Mouse (Mus musculus) megakaryocyte-erythroid progenitor cell, adult 5-6 weeks (primary cell): ENCODE data around the gene Traf3ip2. TPM values are rescaled to one million over a fixed set of nuclear protein-coding genes. Genes with fewer than 3 reads are reported as not detected.

Experiments
- ATAC-seq: replicated peaks from 2 replicates; pipeline ENCODE4 v1.8.0; 2016; ENCODE audit warnings: mild to moderate bottlenecking, inconsistent platforms; ENCODE audit not compliant: severe bottlenecking, poor library complexity, low FRiP score, low TSS enrichment
- total RNA-seq, 2 experiments: library from RNA; stranded (forward) in 1 of 2; stranded (reverse) in 1 of 2; fragments of 200-1000, 215-1000 nt in 1 of 2; fragments of >200 nt in 1 of 2; fragmentation: Nextera tagmentation in 1 of 2; gene quantifications; 2 replicates each; pipeline ENCODE4 v1.2.3; 2014 to 2017

The Traf3ip2 gene
- total RNA-seq, 2 experiments from 2014 or later = 0.80 to 1.9 TPM

DNA sequence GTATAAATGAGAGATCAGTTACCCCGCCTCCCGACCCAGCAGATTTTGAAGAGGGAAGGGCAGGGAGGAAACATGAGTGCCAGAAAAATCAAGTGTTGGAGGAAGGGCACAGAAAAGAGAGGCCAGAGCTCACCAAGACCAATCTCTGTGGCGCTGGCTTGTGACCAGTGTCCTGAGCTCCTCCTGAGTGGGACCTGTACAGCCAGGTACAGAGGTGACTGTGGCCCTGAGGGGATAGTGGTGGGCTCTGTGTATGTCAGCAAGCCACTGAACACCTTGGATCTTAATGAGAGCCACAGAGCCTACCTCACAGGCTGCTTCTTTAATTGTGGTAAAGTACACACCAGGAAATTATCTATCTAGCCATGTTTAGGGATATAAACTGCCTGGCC lies 14.9 kb upstream of the Traf3ip2 start:
- ATAC-seq = no peak

DNA sequence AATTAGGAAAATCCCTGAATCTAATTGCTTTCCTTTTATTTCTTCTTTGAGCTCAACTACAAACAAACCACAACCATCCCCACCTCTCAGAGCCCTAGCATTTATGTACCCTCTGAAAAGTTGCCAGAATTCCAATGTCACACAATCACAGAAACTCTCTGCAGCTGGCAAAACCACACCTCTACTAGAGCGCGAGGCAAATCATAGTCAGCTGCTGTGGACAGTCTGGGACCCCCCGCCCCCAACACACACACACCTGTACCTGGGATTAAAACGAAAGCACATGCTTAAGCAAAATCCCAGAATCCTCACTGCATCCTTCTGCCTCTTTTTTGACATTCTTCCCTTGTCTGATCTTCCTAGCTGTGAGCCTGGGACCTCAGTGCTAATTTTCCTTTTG lies 13.1 kb upstream of the Traf3ip2 start:
- no peak for ATAC-seq

DNA sequence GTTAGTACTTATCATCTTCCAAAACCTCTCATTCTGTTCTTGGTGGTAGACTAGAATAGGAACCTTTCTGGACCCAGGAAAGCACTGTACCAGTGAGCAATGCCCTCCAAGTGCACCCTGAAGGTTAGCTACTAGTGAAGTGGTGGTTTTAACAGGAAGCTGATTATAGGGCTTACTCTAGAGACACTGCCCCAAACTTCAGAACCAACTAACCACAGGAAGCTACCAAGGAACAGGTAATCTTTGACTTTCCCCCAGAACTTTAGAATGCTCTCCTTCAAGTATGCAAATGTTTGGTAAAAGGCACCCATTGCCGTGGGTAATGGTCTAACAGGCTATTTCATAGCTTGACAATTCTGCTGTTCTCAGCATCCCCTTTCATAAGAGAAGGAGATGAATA lies 12.6 kb upstream of the Traf3ip2 start:
- no peak for ATAC-seq

DNA sequence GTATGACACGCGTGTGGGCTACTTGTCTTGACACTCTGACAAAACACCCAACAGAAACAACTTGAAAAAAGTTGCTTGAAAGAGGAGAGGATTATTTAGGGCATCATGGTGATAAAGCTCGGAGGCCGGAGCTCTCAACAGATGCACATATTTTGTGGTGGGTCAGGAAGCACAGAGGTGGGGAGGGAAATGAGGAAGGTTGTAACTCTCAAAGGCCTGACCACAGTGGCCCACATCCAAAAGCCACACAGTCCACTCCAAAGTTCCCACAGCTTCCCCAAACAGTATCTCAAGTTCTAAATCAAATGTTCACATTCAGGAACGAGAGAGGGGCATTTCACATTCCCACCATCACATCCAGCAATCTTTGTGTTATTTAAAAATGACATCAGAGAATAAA lies 11.7 kb upstream of the Traf3ip2 start:
- ATAC-seq = no peak

DNA sequence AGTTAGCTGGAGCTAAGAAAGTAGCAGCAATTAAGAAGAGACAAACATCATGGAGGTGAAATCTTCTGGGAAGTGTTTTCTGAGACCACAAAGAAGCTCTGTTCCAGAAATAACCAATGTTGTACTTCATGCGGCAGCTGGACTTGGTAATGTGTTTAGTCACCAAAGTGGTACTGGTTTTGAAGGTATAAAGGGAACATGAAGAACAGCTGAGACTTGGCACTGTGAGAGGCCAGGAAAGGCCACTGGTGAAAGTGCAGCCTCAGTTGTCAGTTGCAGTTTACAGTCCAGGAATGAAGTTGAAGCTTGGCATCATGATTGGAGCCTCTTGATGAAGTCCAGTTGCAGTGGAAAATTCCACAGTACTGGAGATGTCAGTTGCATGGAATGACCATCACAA lies 6.3 kb upstream of the Traf3ip2 start:
- ATAC-seq = no peak

DNA sequence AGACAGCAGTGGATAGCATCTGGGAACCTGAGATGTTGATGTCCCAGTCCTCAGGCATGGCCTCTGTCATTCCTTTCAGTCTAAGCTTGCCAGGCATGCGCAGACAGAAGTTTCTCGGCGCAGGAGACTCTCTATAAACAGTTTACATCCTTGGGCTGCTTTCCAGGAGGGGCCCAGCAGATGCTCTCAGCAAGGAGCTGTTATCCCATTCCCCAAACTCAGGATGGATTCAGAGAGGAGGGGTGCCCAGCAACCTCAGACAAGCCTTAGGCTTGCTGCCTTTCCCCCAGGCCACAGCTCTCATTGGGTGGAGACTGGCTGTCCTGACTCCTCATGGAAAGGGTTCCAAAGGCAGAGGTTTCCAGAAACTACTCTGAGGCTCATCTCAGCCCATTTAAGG lies 1.5 kb upstream of the Traf3ip2 start:
- no peak for ATAC-seq

DNA sequence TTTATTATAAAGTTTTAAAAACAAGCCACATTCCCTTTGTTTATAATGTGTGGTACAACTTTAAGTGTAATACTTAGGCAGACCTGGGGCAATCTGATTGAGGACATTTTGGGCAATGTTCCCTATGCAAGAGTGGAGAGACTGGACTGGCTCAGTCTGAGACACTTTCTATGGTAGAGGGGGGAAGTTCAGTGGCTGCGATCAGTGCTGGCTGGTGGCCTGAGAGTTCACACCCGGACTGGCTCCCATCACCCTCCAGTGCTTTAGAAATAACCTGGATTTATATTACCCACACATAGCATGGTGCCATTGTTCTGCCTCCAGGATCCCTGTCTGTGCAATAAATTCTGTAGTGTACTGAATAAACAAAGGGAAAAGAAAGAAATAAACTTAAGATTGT lies 603 bp upstream of the Traf3ip2 start:
- no peak for ATAC-seq

DNA sequence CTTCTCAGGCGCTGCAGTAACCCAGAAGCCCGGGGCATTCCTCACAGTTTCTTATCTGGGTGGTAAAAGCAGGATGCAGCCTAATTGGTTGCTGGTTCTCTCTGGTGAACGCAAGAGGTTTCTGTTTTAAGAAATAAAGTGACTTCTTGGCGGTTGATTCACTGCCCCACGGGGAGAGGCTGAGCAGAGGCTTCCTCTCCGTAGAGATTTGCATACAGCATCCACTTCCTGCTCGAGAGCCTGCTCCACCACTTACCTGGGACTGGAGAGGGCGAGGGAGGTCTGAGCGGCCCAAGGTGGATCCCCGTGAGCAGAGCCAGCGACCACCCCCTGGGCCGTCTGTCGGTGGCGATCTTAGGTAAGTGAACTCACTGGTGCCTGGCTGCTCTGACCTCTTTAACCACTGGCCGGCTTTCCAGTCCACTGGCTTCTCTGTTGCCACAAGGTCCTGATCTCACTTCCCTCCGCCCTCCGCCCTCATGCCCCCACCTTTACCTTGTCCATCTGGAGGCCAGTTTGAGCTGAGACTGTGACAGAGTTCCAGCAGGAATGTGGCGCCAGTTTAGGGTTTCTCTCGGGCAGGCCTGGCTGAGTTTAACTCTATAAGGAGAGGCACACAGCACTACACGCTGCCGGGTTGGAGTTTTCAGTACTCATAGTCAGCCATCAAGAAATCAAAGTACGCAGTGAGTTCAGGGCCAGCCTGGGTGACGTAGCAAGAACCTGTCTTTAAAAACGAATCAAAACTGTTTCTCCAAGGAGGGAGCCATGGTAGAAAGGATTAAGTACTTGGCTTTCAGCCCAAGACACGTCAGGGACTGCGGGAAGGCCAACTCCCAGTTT lies 476 bp downstream of the Traf3ip2 start:
- peak; percentile 82 for ATAC-seq

DNA sequence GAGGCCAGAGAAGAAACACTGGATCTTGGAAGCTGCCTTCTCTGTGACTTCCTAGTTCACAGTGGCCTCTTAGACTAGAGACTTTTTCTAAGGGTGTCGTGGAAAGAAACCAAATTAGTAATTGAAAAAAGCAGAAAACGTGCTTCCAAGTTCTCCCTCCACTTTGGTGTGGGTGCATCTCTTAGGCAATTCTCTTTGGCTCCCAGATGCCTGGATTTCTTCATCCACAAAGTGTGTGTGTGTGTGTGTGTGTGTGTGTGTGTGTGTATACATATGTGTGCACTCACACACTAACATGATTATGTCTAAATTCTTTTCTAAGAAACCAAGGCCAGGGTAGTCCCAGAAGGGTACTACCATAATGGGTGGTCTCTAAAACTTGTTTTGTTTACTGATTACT lies 1.2 kb downstream of the Traf3ip2 start:
- no peak for ATAC-seq

DNA sequence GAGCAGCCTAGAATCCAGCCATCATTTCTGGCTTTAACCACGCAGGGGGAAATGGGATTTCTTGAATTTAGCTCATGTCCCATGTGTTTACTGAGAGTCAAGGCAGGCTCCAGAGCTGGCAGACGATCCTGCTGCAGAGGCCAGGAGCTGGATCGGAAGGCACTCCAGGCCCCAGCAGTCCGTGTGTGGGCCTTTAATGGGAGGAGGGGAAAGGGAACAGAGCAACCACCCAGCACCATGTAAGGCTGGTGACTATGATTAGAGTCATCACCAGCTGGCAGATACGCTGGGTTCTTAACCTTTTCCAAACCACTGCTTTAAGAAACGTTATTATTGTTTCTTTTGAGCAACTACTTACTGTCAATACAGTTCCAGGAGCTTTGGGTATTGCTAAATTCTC lies 1.9 kb downstream of the Traf3ip2 start:
- ATAC-seq = no peak

DNA sequence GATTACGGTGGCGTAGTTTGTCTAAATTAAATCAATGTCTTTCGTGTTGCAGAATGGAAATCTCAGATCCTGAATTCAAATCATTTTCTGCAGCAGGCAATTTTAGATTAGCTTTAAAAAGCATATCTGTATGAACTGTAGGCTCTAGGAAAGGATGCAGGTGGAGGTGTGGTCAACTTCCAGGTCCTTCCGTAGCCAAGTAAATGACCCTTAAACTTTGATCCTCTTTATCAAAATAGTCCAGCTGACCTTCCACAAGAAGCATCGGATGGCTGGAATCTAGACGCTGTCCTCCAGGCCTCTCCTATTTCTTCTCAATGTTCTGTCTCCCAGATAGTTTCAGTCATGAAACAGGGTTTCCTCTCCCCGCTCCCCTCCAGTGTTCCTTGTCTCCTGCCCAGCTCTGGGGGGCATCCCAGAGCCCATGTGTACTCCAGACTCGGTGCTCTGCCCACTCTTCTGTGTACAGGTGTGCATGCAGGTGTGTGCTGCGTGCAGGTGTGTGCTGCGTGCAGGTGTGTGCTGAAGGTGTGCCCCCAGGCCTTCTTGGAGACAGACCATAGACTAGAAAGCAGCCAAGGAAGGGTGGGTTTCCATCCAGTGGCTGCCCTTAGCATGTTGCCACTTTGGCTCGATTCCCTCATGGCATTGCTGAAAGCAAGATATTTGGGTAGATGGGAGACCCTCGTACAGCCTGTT lies 2.9 kb downstream of the Traf3ip2 start:
- ATAC-seq = no peak

DNA sequence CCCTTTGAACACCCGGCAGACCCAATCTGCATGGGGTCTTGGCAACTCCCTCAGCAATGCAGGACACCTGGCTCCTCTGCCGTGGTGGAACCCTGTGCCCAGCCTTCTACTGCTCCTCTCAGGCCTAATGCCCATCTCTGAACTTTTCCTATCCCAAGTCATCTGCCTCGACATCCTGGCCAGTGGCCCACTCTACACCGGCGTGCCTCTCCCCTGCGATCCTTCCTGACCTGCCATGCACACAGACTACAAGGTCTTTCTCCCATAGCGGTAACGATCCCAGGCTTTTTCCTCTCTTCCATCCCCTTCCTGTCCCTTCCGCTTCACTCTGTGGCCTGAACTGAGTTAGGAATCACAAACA lies 3.5 kb downstream of the Traf3ip2 start:
- no peak for ATAC-seq

DNA sequence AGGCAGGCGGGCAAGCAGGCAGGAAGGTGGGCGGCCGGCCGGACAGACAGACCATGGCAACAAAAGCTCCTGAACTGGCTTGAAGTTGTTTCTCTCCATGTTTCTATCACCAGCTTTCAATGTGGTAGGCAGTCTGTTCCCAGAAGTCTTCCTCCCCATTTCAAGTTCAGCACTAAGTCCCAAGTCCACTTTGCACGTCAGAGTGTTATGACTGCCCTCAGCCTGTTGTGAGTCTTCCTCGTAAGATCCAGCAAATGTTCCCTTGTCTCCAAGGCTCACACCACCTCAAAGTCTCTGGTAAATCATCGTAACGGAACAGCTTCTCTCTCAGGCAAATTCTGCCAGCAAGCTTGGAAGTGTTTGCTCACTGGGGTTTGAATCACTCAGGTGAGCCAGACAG lies 3.9 kb downstream of the Traf3ip2 start:
- no peak for ATAC-seq

DNA sequence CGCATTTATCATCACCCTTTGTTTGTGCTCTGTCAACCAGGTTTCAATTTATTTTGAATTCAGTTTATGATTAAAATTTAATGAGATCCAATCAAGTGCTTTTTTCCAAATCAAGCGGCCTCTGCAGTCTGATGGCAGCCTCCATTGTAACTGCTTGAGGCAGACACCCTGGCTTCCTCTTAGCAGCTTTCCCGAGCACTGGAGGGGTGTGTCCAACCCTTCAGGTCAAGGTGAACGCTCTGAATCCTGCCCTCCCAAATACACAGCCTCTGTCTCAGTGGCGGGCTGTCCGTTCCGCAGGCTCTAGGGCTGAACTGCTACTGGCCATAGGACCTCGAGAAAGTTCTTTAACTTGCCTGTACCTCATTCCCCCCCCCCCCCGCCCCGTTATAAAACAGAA lies 5.7 kb downstream of the Traf3ip2 start:
- ATAC-seq = no peak

DNA sequence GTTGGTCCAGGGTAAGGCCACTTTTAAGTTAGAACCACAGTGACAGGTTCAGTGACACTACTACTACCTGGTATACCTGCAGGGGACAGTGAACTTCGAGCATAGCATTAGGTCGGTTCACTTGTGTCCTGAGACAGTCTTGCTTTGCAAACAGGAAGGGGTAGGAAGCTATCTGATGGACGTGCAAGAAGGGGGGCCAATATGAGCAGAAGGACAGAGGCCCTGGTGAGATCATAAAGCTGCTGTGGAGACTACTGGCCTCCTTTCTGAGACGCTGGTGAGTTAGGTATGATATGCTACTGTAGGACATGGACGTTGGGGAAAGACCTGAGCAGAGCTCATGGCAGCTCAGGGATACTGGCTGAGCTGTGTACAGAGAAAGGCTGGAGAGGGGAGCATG lies 7.9 kb downstream of the Traf3ip2 start:
- ATAC-seq = no peak

DNA sequence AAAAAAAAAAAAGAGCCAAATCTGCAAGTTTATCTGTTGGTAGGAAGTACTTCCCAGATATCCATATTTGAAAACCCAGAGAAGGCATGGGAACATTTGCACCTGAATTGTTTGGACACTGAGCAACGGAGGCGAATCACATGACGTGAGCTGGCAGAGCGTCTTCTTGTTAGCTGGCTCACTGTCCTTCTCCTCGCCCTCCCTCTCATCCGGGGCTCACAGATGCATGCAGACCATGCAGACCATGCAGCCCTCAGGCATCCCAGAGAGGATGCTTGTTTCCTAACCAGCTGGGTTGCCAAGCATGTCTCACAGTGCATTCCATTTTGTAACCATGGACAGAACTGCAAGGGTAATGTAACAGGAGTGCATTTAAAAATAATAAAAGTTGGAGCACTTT lies 11.1 kb downstream of the Traf3ip2 start:
- ATAC-seq = no peak

DNA sequence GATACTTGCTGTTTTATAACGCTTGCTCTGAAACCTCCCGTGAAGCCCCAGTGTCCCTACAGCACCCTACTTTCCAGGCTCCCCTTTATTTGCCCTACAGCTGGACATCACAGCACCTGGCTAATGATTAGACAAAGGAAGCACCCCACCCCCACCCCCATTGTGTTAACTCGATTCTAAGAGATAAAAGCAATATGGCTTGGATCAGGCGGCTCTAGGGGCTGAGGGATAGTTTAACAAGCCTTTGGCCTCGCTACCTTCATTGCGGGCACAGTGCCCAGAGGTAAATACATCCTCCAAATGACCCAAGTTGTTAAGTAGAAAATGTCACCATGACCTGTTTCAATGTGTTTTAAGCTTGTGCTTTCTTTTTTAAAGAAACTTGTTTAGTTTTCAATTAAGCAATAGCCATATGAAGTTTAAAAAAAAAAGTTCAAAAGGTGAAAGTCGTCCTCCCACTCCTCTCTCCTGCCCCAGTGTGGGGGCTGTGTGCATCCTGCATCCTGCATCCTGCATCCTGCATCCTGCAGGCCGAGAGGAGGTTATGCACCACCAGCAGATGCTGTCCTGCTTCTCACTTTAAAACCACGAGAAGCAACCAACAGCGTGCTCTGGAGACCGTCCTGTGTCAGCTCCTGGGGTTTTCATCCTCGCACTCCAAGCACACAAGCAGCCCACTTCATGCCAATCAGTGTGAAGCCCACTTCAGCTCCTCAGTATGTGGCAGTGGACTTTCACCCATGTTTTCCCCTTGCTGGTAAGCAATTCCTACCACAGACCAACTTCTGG lies 12.3 kb downstream of the Traf3ip2 start:
- no peak for ATAC-seq

DNA sequence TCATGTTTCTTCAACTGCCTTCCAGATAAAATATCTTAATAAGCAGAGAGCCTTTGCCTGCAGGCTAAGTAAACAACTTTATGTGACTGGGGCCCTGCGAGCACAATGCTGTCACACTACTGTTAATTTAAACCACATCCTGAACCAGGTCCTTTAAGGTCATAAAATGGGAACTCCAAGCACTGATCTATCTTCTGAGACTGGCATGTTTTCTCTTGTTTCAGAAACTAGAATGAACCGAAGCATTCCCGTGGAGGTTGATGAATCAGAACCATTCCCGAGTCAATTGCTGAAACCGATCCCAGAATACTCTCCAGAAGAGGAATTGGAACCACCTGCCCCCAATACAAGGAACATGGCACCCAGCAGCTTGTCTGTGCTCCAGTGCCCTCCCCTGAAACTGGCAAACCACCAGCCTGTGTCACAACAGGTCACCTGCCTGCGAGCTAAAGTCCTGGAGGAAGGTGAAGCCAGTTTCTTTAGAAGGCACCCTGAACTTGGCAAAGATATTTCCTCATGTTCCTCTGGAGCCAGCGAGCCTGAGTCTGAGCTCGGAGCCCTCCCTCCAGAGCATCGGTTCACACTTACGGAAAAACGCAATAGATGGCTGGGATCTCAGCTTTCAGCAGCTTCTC lies 13.0 kb downstream of the Traf3ip2 start:
- ATAC-seq = no peak

DNA sequence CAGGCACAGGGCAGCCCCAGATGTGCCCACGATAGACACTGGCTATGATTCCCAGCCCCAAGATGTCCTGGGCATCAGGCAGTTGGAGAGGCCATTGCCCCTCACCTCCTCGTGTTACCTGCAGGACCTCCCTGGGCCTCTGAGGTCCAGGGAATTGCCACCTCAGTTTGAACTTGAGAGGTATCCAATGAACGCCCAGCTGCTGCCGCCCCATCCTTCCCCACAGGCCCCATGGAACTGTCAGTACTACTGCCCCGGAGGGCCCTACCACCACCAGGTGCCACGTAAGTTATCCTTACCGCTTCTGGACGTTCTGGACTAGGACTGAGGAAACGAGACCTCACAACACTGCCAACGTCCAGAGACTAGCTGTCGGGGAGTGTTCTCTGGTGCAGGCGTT lies 13.6 kb downstream of the Traf3ip2 start:
- ATAC-seq = no peak
